ENCODE assay signal across 9 mouse cellular contexts in the genomic region with DNA sequence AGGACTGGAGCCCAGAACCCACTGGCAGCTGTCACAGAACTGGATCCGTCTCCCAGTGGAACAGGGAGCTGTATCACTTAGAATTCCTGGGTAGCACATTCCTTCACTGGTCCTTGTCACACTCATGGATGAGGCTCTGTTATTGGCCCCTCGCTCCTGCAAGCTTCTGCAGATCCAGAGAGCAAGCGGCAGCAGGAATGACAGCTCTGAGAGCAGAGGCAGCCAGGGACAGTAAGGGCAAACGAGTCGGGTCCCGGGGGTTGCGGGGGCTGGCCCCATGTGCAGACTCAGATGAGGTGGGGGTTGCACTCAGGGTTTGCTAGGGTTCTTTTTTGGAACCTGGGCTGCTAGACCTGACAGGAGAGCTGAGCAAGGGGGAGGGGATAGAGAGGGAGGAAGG.
A peak's percentile ranks its signal among the peaks of the same experiment; 100 is the strongest.
DNase-seq lines count a peak whose midpoint lies in the region; ATAC-seq and TF ChIP-seq lines count a peak whose summit lies in the region.
"Had no signal": no experiment of that assay in that cellular context is flagged by ENCODE, and none has a peak within 500 bp of the region (broad histone marks: within the 10 kb centered on the region; RNA-seq: fewer than 3 reads in every experiment).

No protein-coding gene starts in this region.

- H3K27ac ChIP-seq in heart, postnatal 0 days (ENCODE audit: low read depth): peak overlapping the region; percentile 32; the same call in 1 of the 2 replicates
- H3K27ac ChIP-seq in forebrain, embryonic 14.5 days (ENCODE audit: low read depth, low read length): no peak overlapping the region
- peak overlapping the region; percentile 67 for H3K27ac ChIP-seq in midbrain, embryonic 10.5 days (replicated peaks)

- WGBS in heart, postnatal 0 days: 25% methylated on average over 7 of the region's 7 CpGs
- 19% methylated on average over 7 of the region's 7 CpGs for WGBS in forebrain, embryonic 14.5 days
- 15% methylated on average over 7 of the region's 7 CpGs for WGBS in midbrain, embryonic 10.5 days

- TF ChIP-seq EP300 in heart, postnatal 0 days (IDR thresholded peaks at IDR 0.05; ENCODE audit: low read depth): no peak

- DNase-seq in heart, postnatal 0 days (ENCODE audit: low spot score): no peak
- no peak for DNase-seq in heart, postnatal 36 days
- DNase-seq in MN1 (ENCODE audit: low spot score): peak; percentile 12
- no peak for DNase-seq in forebrain, embryonic 14.5 days (ENCODE audit: low spot score)
- no peak for DNase-seq in midbrain, embryonic 10.5 days (ENCODE audit: low spot score)
- DNase-seq in B cell, adult 2 months: no peak
- no peak for DNase-seq in T-cell, adult 2 months (ENCODE audit: low spot score)
- no peak for DNase-seq in adrenal gland, postnatal 4 days (ENCODE audit: low spot score in 2 of 2)

- H3K9ac ChIP-seq in heart, postnatal 0 days (replicated peaks; ENCODE audit: low read depth, low read length): no peak overlapping the region
- H3K9ac ChIP-seq in forebrain, embryonic 14.5 days (ENCODE audit: low read length): 0 out of 2 replicates have a peak overlapping the region, but pooled peaks have one; percentile 22

- peak overlapping the region; percentile 61 for H3K4me2 ChIP-seq in heart, postnatal 0 days (ENCODE audit: low read depth, low read length)
- H3K4me2 ChIP-seq in forebrain, embryonic 14.5 days (ENCODE audit: low read length): peak overlapping the region; percentile 46

- no peaks in the 10 kb centered on the region for H3K9me3 ChIP-seq in heart, postnatal 0 days (replicated peaks; ENCODE audit: control insufficient read depth, low read length)
- no peaks in the 10 kb centered on the region for H3K9me3 ChIP-seq in forebrain, embryonic 14.5 days (replicated peaks; ENCODE audit: control insufficient read depth, low read length)
- no peaks in the 10 kb centered on the region for H3K9me3 ChIP-seq in midbrain, embryonic 10.5 days (replicated peaks)
- H3K9me3 ChIP-seq: G1E had no signal

- no peak for TF ChIP-seq CTCF in heart, postnatal 0 days (IDR thresholded peaks at IDR 0.05; ENCODE audit: low read depth)

- H3K27me3 ChIP-seq in heart, postnatal 0 days (ENCODE audit: control insufficient read depth, insufficient read depth, low read length): 0 out of 2 replicates have a peak, but pooled peaks cover 2% of the 10 kb centered on the region
- no peaks in the 10 kb centered on the region; the same call in 1 of the 2 replicates for H3K27me3 ChIP-seq in forebrain, embryonic 14.5 days (replicated peaks; ENCODE audit: control insufficient read depth, insufficient read depth, low read length)
- peaks cover 100% of the 10 kb centered on the region for H3K27me3 ChIP-seq in midbrain, embryonic 10.5 days (ENCODE audit: low read depth, poor library complexity, severe bottlenecking)

- ATAC-seq in heart, postnatal 0 days (ENCODE audit: insufficient read depth, low read depth): peak; percentile 39; the same call in 1 of the 2 replicates
- peak; percentile 51; the same call in 1 of the 2 replicates for ATAC-seq in forebrain, embryonic 14.5 days

- intact Hi-C loops in heart, postnatal 36 days (cut with DNase I): no loop called here

- no peaks in the 10 kb centered on the region for H3K4me1 ChIP-seq in heart, postnatal 0 days (ENCODE audit: control insufficient read depth, insufficient read depth)
- no peaks in the 10 kb centered on the region for H3K4me1 ChIP-seq in forebrain, embryonic 14.5 days (ENCODE audit: control insufficient read depth, insufficient read depth, low read length)
- H3K4me1 ChIP-seq in midbrain, embryonic 10.5 days: peaks cover 33% of the 10 kb centered on the region

- H3K36me3 ChIP-seq in heart, postnatal 0 days (replicated peaks; ENCODE audit: control insufficient read depth, insufficient read depth, low read length): no peaks in the 10 kb centered on the region
- no peaks in the 10 kb centered on the region for H3K36me3 ChIP-seq in forebrain, embryonic 14.5 days (ENCODE audit: control insufficient read depth, insufficient read depth, low read length)
- H3K36me3 ChIP-seq in midbrain, embryonic 10.5 days: no peaks in the 10 kb centered on the region
- H3K36me3 ChIP-seq: G1E had no signal

- peak overlapping the region; percentile 34 for H3K4me3 ChIP-seq in heart, postnatal 0 days (ENCODE audit: low read depth, low read length)
- peak overlapping the region; percentile 21 for H3K4me3 ChIP-seq in forebrain, embryonic 14.5 days (ENCODE audit: low read depth, low read length)
- peak overlapping the region; percentile 50 for H3K4me3 ChIP-seq in midbrain, embryonic 10.5 days
